Mouse (Mus musculus): ENCODE data around the gene Dntt.

DNA sequence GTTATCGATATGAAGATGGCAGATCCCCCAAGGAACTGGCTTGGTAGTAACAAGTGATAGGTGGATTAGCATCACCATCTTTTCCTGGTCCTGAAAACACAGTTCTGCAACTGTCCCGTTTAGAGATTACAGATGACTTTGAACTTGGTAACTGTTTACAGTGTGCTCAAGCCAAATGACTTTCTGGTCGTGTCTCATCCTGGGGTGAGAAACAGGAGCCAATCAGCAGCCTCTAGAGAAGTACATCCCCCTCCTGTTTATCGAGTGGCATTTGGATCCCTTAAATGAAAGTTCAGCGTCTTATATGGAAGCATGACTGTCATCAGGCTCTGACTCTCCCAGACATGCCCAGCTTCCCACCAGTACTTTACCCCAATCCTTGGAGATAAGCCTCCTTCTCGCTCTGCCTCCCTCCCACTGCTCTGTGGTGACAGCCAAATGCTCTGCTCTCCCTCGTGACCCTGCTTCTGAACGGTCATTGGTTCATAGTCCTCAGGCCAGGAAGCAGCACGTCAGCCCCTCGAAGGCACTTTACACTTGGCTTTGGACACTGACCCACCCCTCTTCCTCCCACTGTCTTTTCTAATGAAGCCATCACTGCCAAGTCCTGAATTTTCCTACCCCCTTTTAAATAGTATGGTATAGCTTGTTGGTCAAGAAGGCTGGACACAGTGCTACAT is 16.2 kb downstream of the Dntt start:
- no peak for TF ChIP-seq CTCF (IDR thresholded peaks at IDR 0.05; ENCODE audit: low read depth)
- TF ChIP-seq EP300 (optimal IDR thresholded peaks at IDR 0.05) = no peak
